Mouse (Mus musculus): ENCODE measurements around the gene Cxcl17. TPM values are rescaled to one million over a fixed set of nuclear protein-coding genes. Genes with fewer than 3 reads are reported as not detected.
A peak's percentile ranks its signal among the peaks of the same experiment; 100 is the strongest.

Gene Cxcl17
- total and polyA plus RNA-seq, 3 experiments, result not detected

DNA sequence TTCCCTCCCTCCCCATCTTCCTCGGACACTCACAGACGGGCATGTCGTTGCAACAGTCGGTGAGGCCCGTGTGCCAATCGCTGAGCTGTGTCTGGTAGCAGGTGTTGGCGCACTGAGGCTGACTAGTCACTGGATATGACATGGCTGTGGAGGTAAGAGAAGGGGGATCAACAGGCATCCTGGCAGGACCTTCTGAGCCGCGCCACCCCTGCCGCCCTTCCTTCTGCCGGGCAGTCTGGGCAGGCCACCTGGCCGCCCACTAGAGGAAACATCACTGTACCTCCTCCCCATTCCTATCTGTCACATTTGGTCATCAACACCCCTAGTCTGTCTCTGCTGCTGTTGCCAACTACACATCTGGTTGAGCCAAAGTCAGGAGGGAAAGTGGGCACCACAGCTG, 44.4 kb downstream of the Cxcl17 start:
- in situ Hi-C loops (cut with MboI; ENCODE audit: low pct_ligation_motif_present, low pct_unique_long_range_greater_than_20kb, low sequenced_read_pairs), result no loop called here
- DNase-seq (ENCODE audit: extremely low read depth), result no peak
- no peak overlapping the region for H3K4me3 ChIP-seq (replicated peaks in 1 of 3; ENCODE audit: low read depth in 2 of 3, low read length in 2 of 3, poor library complexity in 1 of 3)
- no peak overlapping the region for H3K27ac ChIP-seq (ENCODE audit: insufficient read depth, low read depth)
- no peaks in the 10 kb centered on the region for H3K4me1 ChIP-seq (ENCODE audit: control insufficient read depth in 1 of 2, insufficient read depth in 2 of 2)
- H3K27me3 ChIP-seq (replicated peaks), result peaks cover 62% of the 10 kb centered on the region
- no peaks in the 10 kb centered on the region for H3K36me3 ChIP-seq (replicated peaks in 1 of 2; ENCODE audit: control insufficient read depth in 1 of 2, insufficient read depth in 1 of 2, low read length in 1 of 2)
- H3K9ac ChIP-seq (ENCODE audit: insufficient read depth, low read depth), result no peak overlapping the region
- H3K79me2 ChIP-seq (replicated peaks; ENCODE audit: control insufficient read depth, extremely low read depth, insufficient read depth, poor library complexity, severe bottlenecking), result no peaks in the 10 kb centered on the region
- H3K4me2 ChIP-seq (ENCODE audit: insufficient read depth, low read depth, poor library complexity, severe bottlenecking), result no peak overlapping the region
- TF ChIP-seq MAFK (IDR thresholded peaks at IDR 0.05; ENCODE audit: insufficient replicate concordance, low read length) (no peak), UBTF (IDR thresholded peaks at IDR 0.05; ENCODE audit: low read depth, low read length) (no peak), POLR2A (IDR thresholded peaks at IDR 0.05; ENCODE audit: low read depth, low read length) (no peak), MXI1 (IDR thresholded peaks at IDR 0.05; ENCODE audit: low read depth, low read length) (no peak), USF2 (conservative IDR thresholded peaks at IDR 0.05; ENCODE audit: low read depth, low read length) (no peak)
- dilution Hi-C loops (cut with MboI; ENCODE audit: extremely low pct_ligation_motif_present, extremely low pct_unique_long_range_greater_than_20kb, low sequenced_read_pairs), result no loop called here
- no peaks in the 10 kb centered on the region for H3K9me3 ChIP-seq (replicated peaks; ENCODE audit: low read length)

DNA sequence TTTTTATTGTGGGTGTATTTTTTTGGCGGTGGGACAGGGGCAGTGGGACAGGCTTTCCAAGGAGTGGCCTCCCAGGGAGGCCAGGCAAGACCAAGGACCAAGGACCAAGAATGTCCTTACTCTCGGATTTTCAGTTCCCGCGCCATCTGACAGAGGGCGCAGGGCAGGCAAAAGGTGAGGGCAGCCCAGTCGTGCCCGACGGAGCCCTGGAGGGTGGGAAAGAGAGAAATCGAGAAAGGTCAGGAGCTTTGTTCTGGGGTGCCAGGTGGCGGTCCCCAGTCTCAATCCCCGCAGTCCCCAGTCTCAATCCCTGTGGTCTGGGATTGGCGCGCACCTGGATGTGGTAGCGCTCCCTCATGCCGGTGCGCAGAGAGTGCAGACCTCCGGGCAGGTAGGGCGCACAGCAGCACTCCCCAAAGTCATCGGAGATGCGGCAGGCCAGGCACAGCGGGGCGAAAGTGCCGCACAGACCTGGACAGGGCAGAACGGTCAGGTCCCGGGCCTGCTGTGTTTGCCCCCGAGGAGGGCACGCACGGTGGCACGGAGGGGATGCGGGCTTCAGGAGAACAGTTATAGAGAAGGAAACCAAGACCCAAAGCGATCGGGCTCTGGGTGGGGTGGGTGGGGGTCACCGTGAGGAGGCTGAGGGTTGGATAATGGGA, 44.9 kb downstream of the Cxcl17 start:
- in situ Hi-C loops (cut with MboI; ENCODE audit: low pct_ligation_motif_present, low pct_unique_long_range_greater_than_20kb, low sequenced_read_pairs) (no loop called here), dilution Hi-C loops (cut with MboI; ENCODE audit: extremely low pct_ligation_motif_present, extremely low pct_unique_long_range_greater_than_20kb, low sequenced_read_pairs) (no loop called here)
- no peak for DNase-seq (ENCODE audit: extremely low read depth)
- H3K9ac ChIP-seq (ENCODE audit: insufficient read depth, low read depth), result no peak overlapping the region
- H3K9me3 ChIP-seq (replicated peaks; ENCODE audit: low read length), result no peaks in the 10 kb centered on the region
- peaks cover 0 to 3% of the 10 kb centered on the region in 2 experiments; a peak in 1 of 4 replicates for H3K4me1 ChIP-seq (ENCODE audit: control insufficient read depth in 1 of 2, insufficient read depth in 2 of 2)
- H3K79me2 ChIP-seq (replicated peaks; ENCODE audit: control insufficient read depth, extremely low read depth, insufficient read depth, poor library complexity, severe bottlenecking), result no peaks in the 10 kb centered on the region
- H3K27me3 ChIP-seq (replicated peaks), result peaks cover 62% of the 10 kb centered on the region
- no peaks in the 10 kb centered on the region for H3K36me3 ChIP-seq (replicated peaks in 1 of 2; ENCODE audit: control insufficient read depth in 1 of 2, insufficient read depth in 1 of 2, low read length in 1 of 2)
- no peak overlapping the region for H3K27ac ChIP-seq (ENCODE audit: insufficient read depth, low read depth)
- H3K4me3 ChIP-seq (replicated peaks in 1 of 3; ENCODE audit: low read depth in 2 of 3, low read length in 2 of 3, poor library complexity in 1 of 3), result no peak overlapping the region
- H3K4me2 ChIP-seq (ENCODE audit: insufficient read depth, low read depth, poor library complexity, severe bottlenecking), result no peak overlapping the region
- TF ChIP-seq TBP (conservative IDR thresholded peaks at IDR 0.05; ENCODE audit: low read depth, low read length) (no peak), MAX (IDR thresholded peaks at IDR 0.05; ENCODE audit: low read length) (no peak), KAT2A (IDR thresholded peaks at IDR 0.05; ENCODE audit: insufficient replicate concordance, low read length) (no peak), PAX5 (IDR thresholded peaks at IDR 0.05; ENCODE audit: low read length) (no peak), CHD1 (IDR thresholded peaks at IDR 0.05; ENCODE audit: low read depth, low read length) (no peak), NRF1 (IDR thresholded peaks at IDR 0.05; ENCODE audit: low read depth, low read length) (no peak), ETS1 (conservative IDR thresholded peaks at IDR 0.05; ENCODE audit: low read depth, low read length) (no peak), CTCF (conservative IDR thresholded peaks at IDR 0.05 in 1 of 2, IDR thresholded peaks at IDR 0.05 in 1 of 2; ENCODE audit: low read depth in 2 of 2, low read length in 2 of 2) (peak in 1 of 2 experiments; percentile 33; a peak in 2 of 4 replicates), POLR2A (IDR thresholded peaks at IDR 0.05; ENCODE audit: low read depth, low read length) (no peak), SMC3 (IDR thresholded peaks at IDR 0.05; ENCODE audit: low read depth, low read length) (peak; percentile 17; the same call in 1 of the 2 replicates), RAD21 (IDR thresholded peaks at IDR 0.05; ENCODE audit: low read depth, low read length) (no peak; the same call in 1 of the 2 replicates), USF1 (IDR thresholded peaks at IDR 0.05; ENCODE audit: low read depth, low read length) (no peak)

Measured in CH12.LX (cell line).